Mouse (Mus musculus) ovary, adult 18-20 months (tissue): ENCODE results near the gene Syne1.

ENCODE experiments used
- DNase-seq: peaks from one replicate; pipeline ENCODE4 v3.0.0; 2022; ENCODE audit warnings: low spot score, mixed read lengths

The Syne1 gene

GRCm38 (mm10) chr10:5551382-5551781 lies at the start of gene Syne1:
Syne1 (minus strand) TSS chr10:5551482.
- DNase-seq, result no peak

DNA sequence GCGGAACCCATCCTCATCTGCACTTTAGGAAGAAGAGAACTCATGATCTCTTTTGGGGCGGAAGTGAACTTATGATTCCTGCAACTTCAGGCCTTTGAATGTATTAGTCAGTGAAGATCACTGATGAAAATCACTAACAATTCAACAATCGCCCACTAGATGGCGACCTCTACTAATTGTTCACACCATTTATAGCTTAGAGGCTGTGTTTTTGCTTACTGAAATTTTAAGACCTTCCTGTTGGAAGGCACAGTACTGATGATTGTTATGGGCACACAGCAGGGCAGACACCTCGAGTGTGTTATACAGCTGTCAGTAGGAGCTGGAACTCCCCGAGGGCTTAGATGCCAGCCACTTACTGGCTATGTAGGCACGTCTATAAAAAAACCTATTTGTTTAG lies 48.8 kb upstream of the Syne1 start:
- DNase-seq, result no peak

DNA sequence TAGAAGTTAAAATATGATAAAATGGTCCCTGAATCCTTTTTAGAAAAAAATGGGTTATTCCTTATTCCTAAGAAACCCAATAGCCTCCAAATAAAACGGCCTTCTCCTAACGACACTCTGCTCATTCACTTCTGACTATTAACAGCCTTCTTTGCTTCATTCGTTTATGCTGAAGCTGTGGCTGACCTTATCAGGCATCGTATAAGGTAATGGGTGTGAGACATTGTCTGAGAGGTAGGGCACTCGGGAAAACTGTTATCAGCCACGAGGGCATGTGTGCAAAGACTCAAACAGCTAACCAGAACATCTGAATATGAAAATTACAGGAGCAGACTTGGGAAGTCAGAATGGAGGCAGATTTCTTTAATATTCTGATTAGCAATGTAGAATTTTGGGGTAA lies 45.3 kb upstream of the Syne1 start:
- DNase-seq, result no peak

DNA sequence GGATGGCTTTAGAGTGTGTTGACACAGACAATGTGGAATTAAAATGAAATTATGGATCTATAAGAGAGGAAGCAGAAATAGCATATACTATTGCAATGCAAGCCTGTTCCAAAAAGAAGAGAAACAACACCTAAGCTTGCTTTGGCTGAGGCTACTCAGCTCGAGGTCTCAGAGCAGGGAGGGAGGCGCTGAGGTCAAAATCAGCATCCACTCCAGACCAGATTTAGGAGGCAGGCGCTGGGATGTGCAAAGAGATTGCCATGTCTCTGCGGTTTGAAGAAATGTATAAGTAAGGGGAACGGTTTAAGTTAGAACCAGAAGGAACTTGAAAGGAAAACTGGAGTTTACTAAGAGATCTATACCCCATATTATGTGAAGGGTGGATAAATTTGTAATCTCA lies 43.2 kb upstream of the Syne1 start:
- no peak for DNase-seq

DNA sequence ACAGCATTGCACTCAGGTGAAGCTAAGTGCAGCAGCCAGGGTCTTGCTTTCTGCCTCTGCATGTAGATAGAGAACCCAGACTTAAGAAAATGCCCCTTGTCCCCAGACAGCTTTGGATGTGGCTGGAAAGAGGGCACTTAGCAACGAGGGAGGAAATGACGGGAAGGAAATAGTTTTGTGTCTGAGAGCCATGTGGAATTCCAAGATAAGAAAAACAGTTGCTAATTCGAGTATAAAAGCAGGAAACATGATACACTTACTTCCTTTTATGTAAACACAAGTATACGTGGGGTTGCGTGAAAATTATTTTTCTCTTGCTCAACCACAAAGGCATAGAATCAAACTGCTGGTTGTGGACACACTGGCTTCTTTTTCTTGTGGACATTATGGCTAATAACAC lies 42.2 kb upstream of the Syne1 start, which contains the start of gene Myct1:
Gene Myct1 (plus strand): TSS at position 312 of the 400 bp plus-strand sequence.
- DNase-seq, result no peak

DNA sequence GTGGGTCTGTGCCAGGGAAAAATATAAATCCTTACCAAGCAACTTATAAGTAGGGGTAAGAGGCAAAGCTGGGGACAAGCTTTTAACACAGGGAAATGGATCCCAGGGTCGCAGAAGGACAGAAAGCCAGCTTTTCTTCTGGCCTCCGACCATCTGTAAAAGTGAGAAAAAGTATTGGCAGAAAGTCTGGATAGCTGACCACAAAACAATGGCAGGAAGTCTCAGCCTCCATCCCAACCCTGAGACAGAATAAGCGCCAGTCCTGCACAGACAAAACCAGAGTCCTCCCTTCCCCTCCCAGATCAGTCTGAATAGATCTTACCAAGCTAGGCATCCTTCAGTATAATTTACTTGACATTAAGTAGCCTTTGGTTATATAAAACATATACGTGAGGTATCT lies 40.7 kb upstream of the Syne1 start:
- DNase-seq, result no peak

DNA sequence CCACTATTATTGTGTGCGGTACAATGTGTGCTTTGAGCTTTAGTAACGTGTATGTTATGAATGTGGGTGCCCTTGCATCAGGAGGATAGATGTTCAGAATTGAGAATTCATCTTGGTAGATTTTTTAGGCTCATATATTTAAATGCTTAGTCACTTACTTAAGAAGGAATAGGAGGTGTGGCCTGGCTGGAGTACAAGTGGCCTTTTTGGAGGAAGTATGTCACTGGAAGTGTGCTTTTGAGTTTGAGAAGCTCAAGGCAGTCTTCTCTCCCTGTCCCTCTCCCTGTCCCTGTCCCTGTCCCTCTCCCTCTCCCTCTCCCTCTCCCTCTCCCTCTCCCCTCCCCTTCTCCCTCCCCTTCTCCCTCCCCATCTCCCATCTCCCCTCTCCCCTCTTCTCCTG lies 39.8 kb upstream of the Syne1 start:
- DNase-seq, result no peak

DNA sequence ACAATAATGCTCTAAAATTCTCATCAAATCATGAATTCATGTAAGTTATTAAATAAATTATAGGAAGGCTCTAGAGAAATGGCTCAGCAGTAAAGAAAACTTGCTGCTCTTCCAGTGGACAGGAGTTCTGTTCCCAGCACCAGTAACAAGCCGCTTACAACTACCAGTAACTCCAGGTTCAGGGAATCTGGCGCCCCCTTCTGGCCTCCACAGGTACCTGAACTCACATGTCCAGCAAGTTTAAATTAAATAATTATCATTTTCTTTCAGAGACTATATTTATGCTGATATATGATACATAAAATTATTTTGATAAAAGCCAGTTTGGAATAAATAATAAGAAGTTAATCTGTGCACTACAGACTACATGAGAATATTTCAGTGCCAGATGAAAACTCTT lies 22.0 kb upstream of the Syne1 start:
- no peak for DNase-seq

- DNase-seq, result no peak
These were observed 20.1 kb upstream of the Syne1 start for GRCm38 (mm10) chr10:5571332-5571731.

- no peak for DNase-seq
These were observed 18.8 kb upstream of the Syne1 start for GRCm38 (mm10) chr10:5570059-5570458.

GRCm38 (mm10) chr10:5568991-5569390 lies 17.7 kb upstream of the Syne1 start:
- DNase-seq, result no peak

DNA sequence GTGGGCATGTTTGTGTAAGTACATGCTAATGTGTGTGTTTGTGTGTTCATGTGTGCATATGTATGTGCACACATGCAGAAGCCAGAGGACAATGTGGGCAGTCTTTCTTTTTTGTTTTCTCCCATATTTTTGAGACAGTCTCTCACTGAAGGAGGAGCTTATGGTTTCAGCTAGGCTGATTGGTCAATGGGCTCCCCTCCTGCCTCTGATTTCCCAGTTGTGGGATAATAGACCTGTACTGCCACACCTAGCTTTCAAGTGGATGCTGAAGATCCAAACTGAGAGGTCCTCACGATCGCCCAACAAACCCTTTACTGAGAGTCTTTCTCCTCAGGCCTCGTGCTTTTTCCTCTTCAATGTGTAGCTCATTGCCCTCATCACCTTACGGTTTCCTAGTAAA lies 10.4 kb upstream of the Syne1 start:
- no peak for DNase-seq

GRCm38 (mm10) chr10:5560526-5560925 lies 9.2 kb upstream of the Syne1 start:
- no peak for DNase-seq

GRCm38 (mm10) chr10:5558808-5559207 lies 7.5 kb upstream of the Syne1 start:
- no peak for DNase-seq

DNA sequence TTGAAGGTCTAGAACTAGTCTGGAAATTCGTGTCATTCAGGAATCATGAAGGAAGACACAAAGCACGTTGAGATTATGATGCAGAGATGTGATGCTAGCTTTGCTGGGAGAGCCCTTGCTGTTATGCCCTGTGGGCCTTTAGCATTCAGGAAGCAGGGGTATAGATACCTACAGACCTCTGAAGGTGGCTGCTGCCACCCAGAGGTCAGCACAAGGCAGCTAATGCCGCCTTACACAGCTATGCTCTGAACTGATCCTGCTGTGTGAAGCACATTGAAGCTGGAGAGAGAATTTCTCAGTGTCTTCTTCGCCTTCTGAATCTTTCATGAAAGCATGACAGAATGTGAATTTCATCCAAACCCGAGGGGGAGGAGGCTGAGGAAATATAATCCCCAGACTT lies 3.7 kb upstream of the Syne1 start:
- no peak for DNase-seq

DNA sequence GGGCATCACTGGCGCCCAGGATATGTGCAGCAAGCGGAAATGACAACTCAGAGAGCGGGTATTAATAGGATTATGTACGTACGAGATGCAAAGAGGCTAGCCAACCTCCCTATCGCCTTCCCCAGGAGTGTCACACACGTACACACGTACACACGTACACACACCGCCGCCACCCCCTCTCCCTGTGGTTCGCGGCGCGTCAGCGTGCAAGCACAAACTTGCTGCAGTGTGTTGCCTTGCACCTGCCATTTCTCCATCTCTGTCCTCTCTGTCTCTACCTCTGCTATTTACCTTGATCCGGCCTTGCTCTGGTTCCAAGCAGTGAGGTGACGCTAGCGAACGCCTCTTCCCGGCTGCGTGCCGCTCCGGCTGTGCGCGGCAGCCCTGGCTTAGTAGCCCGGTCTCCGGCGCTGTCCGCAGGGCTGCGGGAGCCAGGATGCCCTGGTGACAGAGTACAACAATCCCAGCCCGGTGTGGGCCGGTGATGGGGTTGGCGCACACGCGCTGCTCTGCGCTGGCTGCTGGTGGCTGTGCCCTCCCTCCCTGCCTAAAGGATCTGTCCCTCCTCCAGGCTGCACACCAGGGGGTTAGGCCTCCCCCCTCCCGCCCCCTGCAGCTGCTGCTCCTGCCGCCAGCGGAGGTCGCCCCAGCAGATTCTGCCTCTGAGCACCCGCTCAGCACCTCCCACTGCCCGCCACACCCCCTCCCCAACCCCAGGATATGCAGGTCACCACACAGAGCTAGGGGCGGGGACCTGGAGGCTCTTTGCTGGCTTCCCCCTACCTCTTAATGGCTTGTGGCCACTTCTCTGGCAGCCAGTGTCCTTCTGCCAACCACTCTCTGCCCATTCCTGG lies 887 bp downstream of the Syne1 start:
- DNase-seq, result peak; percentile 11

DNA sequence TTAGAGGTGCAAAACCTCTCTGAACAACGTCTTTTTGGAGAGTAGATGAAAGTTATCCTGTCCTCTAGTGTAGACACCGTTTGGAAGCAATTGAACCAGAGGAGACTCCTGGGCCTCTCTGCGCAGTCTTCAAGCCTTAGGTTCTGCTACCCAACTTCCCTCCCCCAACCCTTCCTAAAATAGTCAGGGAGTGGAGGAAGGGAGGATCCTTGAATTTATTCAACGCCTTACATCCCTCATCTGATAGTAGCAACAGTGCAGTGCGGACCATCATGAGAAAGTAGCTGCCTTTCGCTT lies 1.5 kb downstream of the Syne1 start:
- DNase-seq, result no peak

DNA sequence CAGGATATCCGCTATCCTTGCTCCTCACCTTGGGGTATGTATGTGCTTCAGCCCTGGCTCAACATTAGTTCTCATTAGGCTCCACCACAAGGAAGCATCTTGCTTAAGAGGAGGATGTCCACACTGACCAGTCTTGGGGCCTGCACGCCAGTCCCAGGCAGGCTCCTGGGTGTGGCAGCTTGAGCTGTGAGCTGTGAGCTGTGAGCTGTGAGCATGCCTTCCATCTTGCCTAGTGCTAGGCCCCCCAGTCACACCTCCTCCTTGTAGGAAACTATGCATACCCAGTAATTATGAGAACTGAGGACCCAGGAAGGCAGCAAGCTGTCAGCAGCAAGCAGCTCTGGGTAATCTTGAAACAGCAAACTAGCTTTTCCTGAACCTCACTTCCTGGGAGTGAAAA lies 2.6 kb downstream of the Syne1 start:
- no peak for DNase-seq

GRCm38 (mm10) chr10:5547769-5548168 lies 3.5 kb downstream of the Syne1 start:
- DNase-seq, result no peak

DNA sequence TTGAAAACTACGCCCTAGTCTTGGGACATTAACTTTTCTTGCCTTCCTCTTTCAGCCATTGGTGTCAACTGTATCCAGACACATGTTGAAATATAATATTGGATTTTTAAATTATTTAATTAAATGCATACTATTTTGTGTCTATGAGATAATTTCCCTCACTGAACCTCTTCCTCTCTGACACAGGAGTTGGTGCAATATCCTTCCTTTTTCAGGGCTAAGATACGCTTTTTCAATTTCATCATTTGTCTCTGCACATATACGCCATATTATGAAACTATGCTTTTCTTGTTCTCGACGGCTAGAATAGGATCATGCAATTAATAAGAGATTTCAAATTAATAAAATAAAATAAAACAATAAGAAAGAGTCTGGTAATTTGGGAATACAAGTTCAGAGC lies 4.9 kb downstream of the Syne1 start:
- DNase-seq, result no peak

GRCm38 (mm10) chr10:5528284-5528683 lies 23.0 kb downstream of the Syne1 start:
- DNase-seq, result no peak

- no peak for DNase-seq
These were observed 23.6 kb downstream of the Syne1 start for GRCm38 (mm10) chr10:5527634-5528033.

DNA sequence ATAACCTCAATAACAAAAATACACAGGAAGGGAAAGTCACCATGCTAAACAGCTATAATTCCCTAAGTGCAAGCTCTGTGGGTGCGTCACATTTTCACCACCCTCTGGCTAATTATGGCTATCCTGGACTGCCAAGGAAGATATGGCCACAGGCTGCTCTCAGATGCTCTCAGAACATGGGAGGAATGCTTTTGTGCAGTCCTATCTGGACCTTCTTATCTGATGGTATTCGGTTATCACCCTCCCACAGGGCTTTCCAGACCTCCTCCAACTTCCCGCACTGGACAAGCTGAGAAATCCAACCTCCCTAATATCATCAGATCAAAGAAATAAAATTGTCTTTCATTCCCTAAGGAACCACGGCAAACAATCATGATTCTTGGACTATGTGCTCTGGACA lies 28.4 kb downstream of the Syne1 start:
- no peak for DNase-seq

DNA sequence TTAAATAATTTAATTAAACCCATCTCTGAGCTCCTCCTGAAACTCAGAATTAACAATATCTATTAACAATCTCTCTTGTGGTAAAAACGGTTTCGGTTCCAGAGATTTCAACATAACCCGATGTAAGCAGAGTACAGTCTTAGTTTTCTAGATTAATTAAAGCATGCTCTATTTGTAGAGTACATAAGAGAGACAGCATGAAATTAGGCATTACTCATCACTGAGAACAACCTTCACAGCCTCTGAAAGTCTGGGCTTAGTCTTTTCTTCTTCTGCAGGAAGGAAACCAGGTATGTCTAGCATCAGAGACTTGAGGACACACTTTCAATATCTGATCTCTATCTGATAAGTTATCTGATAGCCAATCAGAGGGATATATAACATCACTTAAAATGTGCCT lies 29.0 kb downstream of the Syne1 start:
- DNase-seq, result no peak
